Mouse (Mus musculus) lung, postnatal 36 days (tissue): Measurements from ENCODE around the gene Tmem108.

Experiments used
- DNase-seq: peaks from one replicate; pipeline ENCODE4 v3.0.0; 2022; ENCODE audit warnings: mixed read lengths

Tmem108 gene

DNA sequence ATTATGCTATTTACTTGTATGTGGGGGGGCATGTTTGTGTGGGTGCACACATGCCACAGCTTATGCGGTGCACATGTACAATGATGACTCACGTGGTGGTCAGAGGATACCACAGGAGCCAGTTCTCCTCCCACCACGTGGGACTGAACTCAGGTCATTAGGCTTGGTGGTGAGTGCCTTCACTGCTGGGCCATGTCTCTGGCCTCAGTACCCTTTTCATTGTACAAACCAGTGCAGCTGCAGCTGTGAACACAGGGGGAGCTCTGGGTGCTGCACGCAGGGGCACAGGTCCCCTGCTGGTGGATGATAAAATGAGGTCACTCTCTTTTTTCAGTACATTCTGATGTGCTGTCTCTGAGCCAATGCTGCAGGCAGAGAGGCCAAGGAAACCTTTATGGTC, 327.5 kb downstream of the Tmem108 start:
- no peak for DNase-seq
